Comparison of ENCODE assay signal across 27 mouse cellular contexts in genomic region chr12:4774895-4775587, GRCm38 (mm10). TPM values are rescaled to one million over a fixed set of nuclear protein-coding genes. Genes with fewer than 3 reads are reported as not detected.
DNase-seq lines count a peak whose midpoint lies in the region; ATAC-seq and TF ChIP-seq lines count a peak whose summit lies in the region.
"Had no signal": no experiment of that assay in that cellular context is flagged by ENCODE, and none has a peak within 500 bp of the region (broad histone marks: within the 10 kb centered on the region; RNA-seq: fewer than 3 reads in every experiment).

No protein-coding gene starts in this region.

- peak; percentile 42 for DNase-seq in MEL (ENCODE audit: low read depth, low spot score)
- peak; percentile 37 for DNase-seq in c-Kit-positive CD71-positive TER-119-negative erythroid progenitor cells, embryonic 14.5 days (ENCODE audit: low read depth)
- DNase-seq in liver, embryonic 11.5 days (ENCODE audit: low spot score), result peak; percentile 47
- DNase-seq in liver, postnatal 0 days, result no peak
- DNase-seq in heart, adult 18-20 months, result no peak
- no peak for DNase-seq in heart, adult 11 months
- DNase-seq in right cerebral cortex, postnatal 10 days (ENCODE audit: low spot score in 2 of 2), result no peak
- DNase-seq: adrenal gland, postnatal 36 days; cerebellum, adult 11-12 months; cerebellum, postnatal 10 days; gastrocnemius, postnatal 36 days; heart, postnatal 36 days; kidney, adult 2 months; lung, postnatal 14 days; right cerebral cortex, postnatal 25 days; spleen, adult 18-20 months had no signal

- ATAC-seq in liver, embryonic 11.5 days (replicated peaks; ENCODE audit: low FRiP score), result peak; percentile 93
- ATAC-seq in liver, postnatal 0 days, result peak; percentile 91
- ATAC-seq: forebrain, embryonic 14.5 days; midbrain, embryonic 15.5 days had no signal

- no peaks in the 10 kb centered on the region for H3K27me3 ChIP-seq in MEL (ENCODE audit: control insufficient read depth in 1 of 2, insufficient read depth in 2 of 2, low read length in 2 of 2)
- H3K27me3 ChIP-seq in liver, embryonic 11.5 days (replicated peaks; ENCODE audit: control insufficient read depth, insufficient read depth, low read length), result no peaks in the 10 kb centered on the region
- H3K27me3 ChIP-seq in liver, postnatal 0 days (ENCODE audit: insufficient read depth, low read length), result no peaks in the 10 kb centered on the region
- H3K27me3 ChIP-seq: embryonic facial prominence, embryonic 13.5 days; heart, embryonic 15.5 days; hindbrain, embryonic 13.5 days; limb, embryonic 15.5 days; midbrain, embryonic 15.5 days; neural tube, embryonic 12.5 days had no signal

- H3K9me3 ChIP-seq in MEL (replicated peaks; ENCODE audit: insufficient read depth, low read length), result no peaks in the 10 kb centered on the region
- no peaks in the 10 kb centered on the region for H3K9me3 ChIP-seq in liver, embryonic 11.5 days (ENCODE audit: control insufficient read depth, low read length)
- H3K9me3 ChIP-seq in liver, postnatal 0 days (ENCODE audit: low read length), result no peaks in the 10 kb centered on the region
- H3K9me3 ChIP-seq: embryonic facial prominence, embryonic 13.5 days; heart, embryonic 15.5 days; hindbrain, embryonic 13.5 days; limb, embryonic 15.5 days; midbrain, embryonic 15.5 days; neural tube, embryonic 12.5 days had no signal

- TF ChIP-seq CTCF in MEL (IDR thresholded peaks at IDR 0.05 in 2 of 3, conservative IDR thresholded peaks at IDR 0.05 in 1 of 3; ENCODE audit: control insufficient read depth in 1 of 3, insufficient read depth in 1 of 3, low read depth in 2 of 3, low read length in 3 of 3, poor library complexity in 1 of 3, severe bottlenecking in 1 of 3), result no peak
- TF ChIP-seq CTCF in liver, postnatal 0 days (IDR thresholded peaks at IDR 0.05; ENCODE audit: low read depth), result no peak

- no peak overlapping the region for H3K4me3 ChIP-seq in MEL (ENCODE audit: control insufficient read depth in 1 of 2, insufficient read depth in 1 of 2, low read depth in 2 of 2, low read length in 2 of 2)
- H3K4me3 ChIP-seq in liver, embryonic 11.5 days (ENCODE audit: low read depth, low read length), result no peak overlapping the region
- no peak overlapping the region for H3K4me3 ChIP-seq in liver, postnatal 0 days (ENCODE audit: low read depth, low read length)
- H3K4me3 ChIP-seq: embryonic facial prominence, embryonic 13.5 days; heart, embryonic 15.5 days; hindbrain, embryonic 13.5 days; left cerebral cortex, adult 2 months; limb, embryonic 15.5 days; midbrain, embryonic 15.5 days; neural tube, embryonic 12.5 days had no signal

- 46% methylated on average over 8 of the region's 8 CpGs for WGBS in liver, embryonic 11.5 days
- 55% methylated on average over 8 of the region's 8 CpGs for WGBS in liver, postnatal 0 days (ENCODE audit: insufficient replicate concordance)

- H3K4me2 ChIP-seq in liver, embryonic 11.5 days, result peak overlapping the region; percentile 39
- 0 out of 2 replicates have a peak overlapping the region, but pooled peaks have one; percentile 13 for H3K4me2 ChIP-seq in liver, postnatal 0 days (ENCODE audit: low read depth, low read length)
- H3K4me2 ChIP-seq: embryonic facial prominence, embryonic 13.5 days; heart, embryonic 15.5 days; hindbrain, embryonic 13.5 days; limb, embryonic 15.5 days; midbrain, embryonic 15.5 days; neural tube, embryonic 12.5 days had no signal

- peak overlapping the region; percentile 7; the same call in 1 of the 2 replicates for H3K27ac ChIP-seq in MEL (ENCODE audit: control insufficient read depth, low read depth, low read length)
- peak overlapping the region; percentile 81 for H3K27ac ChIP-seq in liver, embryonic 11.5 days (ENCODE audit: low read depth, low read length)
- H3K27ac ChIP-seq in liver, postnatal 0 days (ENCODE audit: low read depth), result no peak overlapping the region
- H3K27ac ChIP-seq: embryonic facial prominence, embryonic 13.5 days; heart, embryonic 15.5 days; hindbrain, embryonic 13.5 days; kidney, postnatal 0 days; left cerebral cortex, adult 2 months; limb, embryonic 15.5 days; midbrain, embryonic 15.5 days; neural tube, embryonic 12.5 days had no signal

- TF ChIP-seq EP300 in MEL (IDR thresholded peaks at IDR 0.05; ENCODE audit: low read depth in 1 of 2, low read length in 2 of 2), result peak in 1 of 2 experiments; percentile 53; a peak in 2 of 4 replicates
- no peak for TF ChIP-seq EP300 in liver, postnatal 0 days (IDR thresholded peaks at IDR 0.05; ENCODE audit: low read depth)

- TF ChIP-seq POLR2A in MEL (IDR thresholded peaks at IDR 0.05; ENCODE audit: control insufficient read depth in 1 of 2, insufficient read depth in 1 of 2, low read depth in 1 of 2, low read length in 2 of 2, poor library complexity in 1 of 2), result no peak

- no peaks in the 10 kb centered on the region for H3K79me2 ChIP-seq in MEL (ENCODE audit: control insufficient read depth, insufficient read depth, low read length, poor library complexity)

- no peak overlapping the region for H3K9ac ChIP-seq in MEL (ENCODE audit: control insufficient read depth, low read depth, low read length, poor library complexity, severe bottlenecking)
- H3K9ac ChIP-seq in liver, embryonic 11.5 days (ENCODE audit: low read depth, low read length), result peak overlapping the region; percentile 39
- H3K9ac ChIP-seq in liver, postnatal 0 days (replicated peaks), result no peak overlapping the region
- H3K9ac ChIP-seq: embryonic facial prominence, embryonic 13.5 days; heart, embryonic 15.5 days; hindbrain, embryonic 13.5 days; limb, embryonic 15.5 days; midbrain, embryonic 15.5 days; neural tube, embryonic 12.5 days had no signal

- peaks cover 6 to 8% of the 10 kb centered on the region in 2 experiments; a peak in 3 of 4 replicates for H3K4me1 ChIP-seq in MEL (ENCODE audit: control insufficient read depth in 1 of 2, insufficient read depth in 2 of 2, low read length in 2 of 2)
- H3K4me1 ChIP-seq in liver, embryonic 11.5 days (replicated peaks; ENCODE audit: control insufficient read depth, insufficient read depth, low read length), result no peaks in the 10 kb centered on the region; the same call in 1 of the 2 replicates
- H3K4me1 ChIP-seq in liver, postnatal 0 days (ENCODE audit: insufficient read depth), result no peaks in the 10 kb centered on the region
- H3K4me1 ChIP-seq: embryonic facial prominence, embryonic 13.5 days; heart, embryonic 15.5 days; hindbrain, embryonic 13.5 days; limb, embryonic 15.5 days; midbrain, embryonic 15.5 days; neural tube, embryonic 12.5 days had no signal

- H3K36me3 ChIP-seq in MEL (ENCODE audit: control insufficient read depth in 1 of 2, insufficient read depth in 2 of 2, low read length in 2 of 2), result peaks cover 0 to 5% of the 10 kb centered on the region in 2 experiments; a peak in 2 of 4 replicates
- H3K36me3 ChIP-seq in liver, embryonic 11.5 days (ENCODE audit: control insufficient read depth, insufficient read depth, low read length), result no peaks in the 10 kb centered on the region
- no peaks in the 10 kb centered on the region for H3K36me3 ChIP-seq in liver, postnatal 0 days (replicated peaks; ENCODE audit: insufficient read depth, low read length)
- H3K36me3 ChIP-seq: embryonic facial prominence, embryonic 13.5 days; heart, embryonic 15.5 days; hindbrain, embryonic 13.5 days; limb, embryonic 15.5 days; midbrain, embryonic 15.5 days; neural tube, embryonic 12.5 days had no signal

- TF ChIP-seq RAD21 in MEL (IDR thresholded peaks at IDR 0.05; ENCODE audit: low read depth, low read length), result no peak

TF ChIP-seq in MEL, 35 proteins besides CTCF, POLR2A, EP300 and RAD21:
- TF ChIP-seq TAL1 (IDR thresholded peaks at IDR 0.05; ENCODE audit: low read length) (0 out of 2 replicates have a peak, but pooled peaks have one; percentile 22), TCF12 (IDR thresholded peaks at IDR 0.05; ENCODE audit: low read depth, low read length) (peak; percentile 34; the same call in 1 of the 2 replicates), USF1 (IDR thresholded peaks at IDR 0.05; ENCODE audit: low read depth, low read length) (no peak), ETS1 (IDR thresholded peaks at IDR 0.05; ENCODE audit: low read depth, low read length) (0 out of 2 replicates have a peak, but pooled peaks have one; percentile 10)

RNA-seq across cellular contexts. Expression of gene Fam228b, which starts 6.0 kb away (rescaled TPM):
- 4.0 and 4.8 TPM in 2 replicates for total RNA-seq in MEL (2012; rRNA removed)
- polyA plus RNA-seq in MEL (2012; ENCODE audit: insufficient read depth in 1 of 2, insufficient read length in 2 of 2, low read depth in 1 of 2, low replicate concordance in 2 of 2, missing spikeins in 1 of 2), result 1 to 10 TPM in 1 of 2 experiments, not detected in 1; 5.3 TPM
- 2.2 and 2.5 TPM in 2 replicates for polyA plus RNA-seq in liver, embryonic 11.5 days (2014; fragmentation: Nextera tagmentation; extraction: Ambion mirVana)
- 0.44 and 0.68 TPM in 2 replicates for polyA plus RNA-seq in liver, postnatal 0 days (2015; fragmentation: Nextera tagmentation; extraction: Ambion mirVana)
- 1 to 10 TPM; 3.1 to 3.4 TPM for total RNA-seq in heart, adult 18-20 months (2021)

RNA-seq across cellular contexts. Expression of gene Pfn4, which starts 6.2 kb away (rescaled TPM):
- 0.19 and 0.26 TPM in 2 replicates for total RNA-seq in MEL (2012; rRNA removed)
- under 1 TPM in 1 of 2 experiments, not detected in 1; 0.70 TPM for polyA plus RNA-seq in MEL (2012; ENCODE audit: insufficient read depth in 1 of 2, insufficient read length in 2 of 2, low read depth in 1 of 2, low replicate concordance in 2 of 2, missing spikeins in 1 of 2)
- polyA plus RNA-seq in liver, embryonic 11.5 days (2014; fragmentation: Nextera tagmentation; extraction: Ambion mirVana), result 2.5 and 3.3 TPM in 2 replicates
- 0.60 and 0.72 TPM in 2 replicates for polyA plus RNA-seq in liver, postnatal 0 days (2015; fragmentation: Nextera tagmentation; extraction: Ambion mirVana)
- 1 to 10 TPM; 4.1 to 4.2 TPM for total RNA-seq in heart, adult 18-20 months (2021)
- polyA plus RNA-seq: C2C12 had no signal

RNA-seq across cellular contexts. Expression of gene Fam228a, which starts 36.8 kb away (rescaled TPM):
- 0.15 and 0.23 TPM in 2 replicates for total RNA-seq in MEL (2012; rRNA removed)
- polyA plus RNA-seq in MEL (2012; ENCODE audit: insufficient read depth in 1 of 2, insufficient read length in 2 of 2, low read depth in 1 of 2, low replicate concordance in 2 of 2, missing spikeins in 1 of 2), result under 1 TPM in 1 of 2 experiments, not detected in 1; 0.33 TPM
- polyA plus RNA-seq in liver, embryonic 11.5 days (2014; fragmentation: Nextera tagmentation; extraction: Ambion mirVana), result 0.19 and 0.31 TPM in 2 replicates
- 0.07 TPM in 1 of 2 replicates, not detected in the other for polyA plus RNA-seq in liver, postnatal 0 days (2015; fragmentation: Nextera tagmentation; extraction: Ambion mirVana)
- total RNA-seq in heart, adult 18-20 months (2021), result under 1 TPM; 0.15 to 0.23 TPM
- total RNA-seq: gastrocnemius, postnatal 36 days; heart, postnatal 36 days had no signal
- polyA plus RNA-seq: large intestine, adult 2 months had no signal

RNA-seq across cellular contexts. Expression of gene Sf3b6, which starts 42.3 kb away (rescaled TPM):
- total RNA-seq in MEL (2012; rRNA removed), result 163 and 181 TPM in 2 replicates
- polyA plus RNA-seq in MEL (2012; ENCODE audit: insufficient read depth in 1 of 2, insufficient read length in 2 of 2, low read depth in 1 of 2, low replicate concordance in 2 of 2, missing spikeins in 1 of 2), result 100 to 1,000 TPM in 1 of 2 experiments, not detected in 1; 186 TPM
- 302 and 314 TPM in 2 replicates for polyA plus RNA-seq in liver, embryonic 11.5 days (2014; fragmentation: Nextera tagmentation; extraction: Ambion mirVana)
- 130 and 135 TPM in 2 replicates for polyA plus RNA-seq in liver, postnatal 0 days (2015; fragmentation: Nextera tagmentation; extraction: Ambion mirVana)
- total RNA-seq in heart, adult 18-20 months (2021), result 10 to 100 TPM; 41.5 TPM

Comparison
In these comparisons a context has a peak if more than half of its experiments do, and no peak if none do; other contexts are left out.
1. DNase-seq: peak in MEL (single experiment), c-Kit-positive CD71-positive TER-119-negative erythroid progenitor cells, embryonic 14.5 days (single experiment) and liver, embryonic 11.5 days (single experiment); none in liver, postnatal 0 days (single experiment), heart, adult 18-20 months (0 of 2), heart, adult 11 months (single experiment) and right cerebral cortex, postnatal 10 days (0 of 2).